Mouse (Mus musculus) neutrophil, adult 83 days (primary cell): Measurements from ENCODE around the gene Zfp599. TPM values are rescaled to one million over a fixed set of nuclear protein-coding genes. Genes with fewer than 3 reads are reported as not detected.

Experiments
- total RNA-seq, 2 experiments: library from RNA; stranded (reverse); gene quantifications; one replicate each; pipeline ENCODE4 v1.2.4; 2023

The Zfp599 gene
- under 1 TPM; 0.26 to 0.40 TPM for total RNA-seq

DNA sequence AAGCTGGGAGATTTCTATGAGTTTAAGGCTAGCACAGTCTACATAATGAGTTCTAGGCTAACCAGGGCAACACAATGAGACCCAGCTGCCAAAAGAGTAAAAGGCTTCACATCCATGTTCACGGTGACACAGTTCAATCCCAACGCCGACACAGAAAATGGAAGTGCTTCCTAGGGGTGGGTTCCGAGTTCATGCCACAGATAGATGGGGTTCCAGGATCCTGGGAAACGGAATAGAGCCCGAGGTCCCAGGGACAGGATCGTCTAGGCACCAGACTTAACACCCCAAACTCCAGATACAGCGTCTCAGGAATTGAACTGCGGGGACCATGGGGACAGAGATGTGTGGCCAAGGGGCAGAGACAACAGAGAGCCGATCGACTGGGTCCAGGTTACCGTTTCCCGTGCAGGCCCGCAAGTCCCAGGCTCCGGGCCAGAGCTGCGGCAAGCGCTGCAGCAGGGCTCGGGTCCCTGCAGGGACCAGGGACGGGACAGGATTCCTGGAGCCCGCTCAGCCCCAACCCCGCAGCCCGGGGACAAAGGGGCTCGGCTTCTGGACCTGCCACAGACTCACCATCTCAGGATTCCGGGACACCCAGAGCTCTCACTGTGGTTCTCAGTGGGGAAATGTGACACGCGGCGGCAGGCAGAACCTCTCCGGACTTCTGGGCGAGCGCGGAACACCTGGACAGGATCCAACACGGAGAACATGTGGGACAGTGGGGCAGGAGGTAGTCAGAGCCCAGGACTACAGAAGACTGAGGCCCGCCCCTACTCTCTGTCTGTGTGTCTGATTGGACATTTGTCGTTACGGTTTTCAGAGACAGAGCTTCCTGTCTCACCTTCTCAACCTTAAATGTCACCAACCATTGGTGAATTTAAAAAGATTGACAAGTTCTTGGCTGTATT is at the start of gene Zfp599:
Zfp599 (minus strand) TSS at position 712 of the 908 bp plus-strand sequence.

DNA sequence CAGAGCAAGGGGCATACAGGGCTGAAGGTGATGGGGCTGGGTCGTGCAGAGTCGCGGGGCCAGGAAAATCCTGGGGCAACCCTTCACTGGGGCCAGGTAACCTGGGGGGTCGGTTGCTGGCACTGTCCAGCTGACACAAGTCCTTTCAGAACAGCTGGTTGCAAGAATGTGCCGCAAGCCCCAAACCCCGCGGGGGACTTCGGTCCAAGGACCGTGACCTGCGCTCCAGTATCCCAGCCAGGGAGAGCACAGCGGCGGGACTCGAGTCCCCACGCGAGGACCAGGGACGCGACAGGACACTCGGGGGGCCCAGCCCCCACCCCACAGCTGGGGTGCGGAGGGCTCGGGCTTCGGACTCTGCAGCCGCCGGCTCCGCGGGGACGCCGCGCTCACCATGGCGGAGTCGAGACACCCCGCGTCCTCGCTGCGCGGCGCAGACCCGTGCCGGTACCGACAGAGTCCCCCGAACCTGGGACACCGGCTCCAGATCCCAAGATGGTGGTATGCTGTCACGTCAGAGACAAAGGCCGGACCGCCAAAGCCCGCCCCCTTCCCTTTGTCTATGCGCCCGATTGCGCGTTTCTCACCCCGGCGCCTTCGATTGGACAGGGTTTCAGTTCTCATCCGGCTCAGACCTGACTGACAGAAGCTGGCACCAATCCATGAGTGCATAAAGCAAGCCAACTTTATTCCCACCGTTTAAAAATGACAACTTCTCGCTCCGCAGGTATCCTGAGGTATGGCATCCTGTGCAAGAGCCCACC is 47.6 kb upstream of the Zfp599 start, which contains the start of gene Zfp810:
Zfp810 (minus strand) TSS at position 493 of the 764 bp plus-strand sequence.

DNA sequence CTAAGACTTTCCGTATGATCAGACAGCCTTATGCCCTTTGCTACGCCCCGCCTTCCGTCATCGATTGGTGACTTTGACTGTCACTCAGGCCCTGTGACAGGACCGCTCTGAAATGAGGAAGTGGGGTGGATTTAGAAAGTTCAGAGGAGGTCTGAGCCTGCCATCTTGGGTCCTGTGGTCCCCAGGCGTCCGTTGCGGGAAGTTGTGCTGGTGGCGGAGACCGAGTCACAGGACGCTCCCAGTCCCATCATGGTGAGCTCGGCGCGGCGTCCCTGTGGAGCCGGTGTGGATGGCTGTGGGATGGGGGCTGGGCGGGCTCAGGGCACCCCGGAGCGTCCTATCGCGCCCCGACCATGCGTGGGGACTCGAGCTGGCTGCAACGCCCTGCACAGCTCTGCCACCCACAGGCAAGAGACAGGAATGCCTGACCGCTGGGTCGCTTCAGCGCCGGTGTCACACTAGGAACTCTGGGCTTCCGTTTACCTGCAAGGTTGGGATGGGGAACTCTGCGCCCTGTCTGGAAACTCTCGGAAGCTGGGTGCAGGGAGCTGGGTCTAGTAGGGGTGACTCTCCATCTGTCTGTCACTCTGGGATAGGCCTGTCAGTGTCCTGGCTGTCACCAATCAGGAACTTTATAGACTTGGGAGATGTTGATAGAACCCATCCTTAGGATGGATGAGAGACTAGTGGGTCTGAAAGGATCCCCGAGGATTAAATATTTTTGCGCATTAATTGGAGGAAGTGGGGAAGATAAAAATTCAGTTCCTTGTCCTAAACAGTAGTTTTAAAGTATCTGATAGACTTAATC is 33.9 kb downstream of the Zfp599 start, which contains the start of gene Zfp809:
Zfp809 (plus strand) TSS at position 134 of the 808 bp plus-strand sequence.

Other genes starting within 250 kb of the Zfp599 start
- under 1 TPM in 1 of 2 experiments, not detected in 1; 0.55 TPM for gene Elavl3, start 207.9 kb downstream of the Zfp599 start, total RNA-seq
- not detected for gene Gm49318, start 188.6 kb downstream of the Zfp599 start, total RNA-seq
- gene Zfp653, start 188.5 kb downstream of the Zfp599 start, total RNA-seq, result 1 to 10 TPM; 9.0 to 9.7 TPM
- gene Ecsit, start 174.5 kb downstream of the Zfp599 start, total RNA-seq, result 1 to 10 TPM; 8.6 to 8.7 TPM
- not detected for gene Cnn1, start 160.7 kb downstream of the Zfp599 start, total RNA-seq
- 10 to 100 TPM; 34.9 to 42.1 TPM for gene Elof1, start 142.7 kb downstream of the Zfp599 start, total RNA-seq
- gene Acp5, start 124.2 kb downstream of the Zfp599 start, total RNA-seq, result 10 to 100 TPM; 28.6 to 38.7 TPM
- 10 to 100 TPM; 15.4 to 16.0 TPM for gene Pigyl, start 103.0 kb downstream of the Zfp599 start, total RNA-seq
- not detected for gene Zfp872, start 71.8 kb downstream of the Zfp599 start, total RNA-seq
- gene Zfp809, start 34.2 kb downstream of the Zfp599 start, total RNA-seq, result 10 to 100 TPM; 12.4 to 17.5 TPM
- gene Zfp810, start 47.8 kb upstream of the Zfp599 start, total RNA-seq, result 1 to 10 TPM; 6.3 to 6.7 TPM
- gene Anln, start 129.3 kb upstream of the Zfp599 start, total RNA-seq, result 10 to 100 TPM; 52.6 to 54.7 TPM
- gene 9530077C05Rik, start 151.6 kb upstream of the Zfp599 start, total RNA-seq, result 1 to 10 TPM; 5.1 to 6.5 TPM
- not detected for gene Gm17545, start 194.4 kb upstream of the Zfp599 start, total RNA-seq
- 10 to 100 TPM; 47.1 to 51.9 TPM for gene Rp9, start 209.8 kb upstream of the Zfp599 start, total RNA-seq
- gene Bbs9, start 215.8 kb upstream of the Zfp599 start, total RNA-seq, result 10 to 100 TPM; 15.0 to 18.0 TPM